Mouse (Mus musculus) intestine, embryonic 14.5 days (tissue): ENCODE data around the gene Tinagl1. TPM values are rescaled to one million over a fixed set of nuclear protein-coding genes. Genes with fewer than 3 reads are reported as not detected.

Experiments
- ATAC-seq: fragments of 200-750 bp; cut with Nextera tagmentation; replicated peaks from 2 replicates; pipeline ENCODE4 v1.8.0; 2017; ENCODE audit warnings: low read depth, moderate number of reproducible peaks, moderate TSS enrichment, moderate library complexity; ENCODE audit not compliant: low FRiP score, low TSS enrichment
- DNase-seq: peaks from one replicate; pipeline ENCODE4 v3.0.0-alpha.2; 2018; ENCODE audit warnings: low spot score
- H3K27ac ChIP-seq: fragments of 300-500 bp; sonication (generic); 2 replicates; pipeline ENCODE4 v1.5.1; 2014; ENCODE audit warnings: low read depth, mild to moderate bottlenecking, control low read depth
- H3K27me3 ChIP-seq: fragments of 300-500 bp; sonication (generic); replicated peaks from 2 replicates; pipeline ENCODE4 v1.6.1; 2014; ENCODE audit warnings: low read length, control low read depth; ENCODE audit not compliant: control insufficient read depth, insufficient read depth
- H3K36me3 ChIP-seq: fragments of 300-500 bp; sonication (generic); 2 replicates; pipeline ENCODE4 v1.6.1; 2014; ENCODE audit warnings: low read length, control low read depth; ENCODE audit not compliant: control insufficient read depth, insufficient read depth
- H3K4me1 ChIP-seq: fragments of 300-500 bp; sonication (generic); replicated peaks from 2 replicates; pipeline ENCODE4 v1.6.1; 2014; ENCODE audit warnings: low read length, control low read depth, mixed read lengths; ENCODE audit not compliant: control insufficient read depth, insufficient read depth
- H3K4me2 ChIP-seq: fragments of 300-500 bp; sonication (generic); 2 replicates; pipeline ENCODE4 v1.6.1; 2014; ENCODE audit warnings: low read length
- H3K4me3 ChIP-seq: fragments of 300-500 bp; sonication (generic); 2 replicates; pipeline ENCODE4 v1.5.1; 2014; ENCODE audit warnings: low read depth, low read length, control low read depth, mixed read lengths
- H3K9ac ChIP-seq: fragments of 300-500 bp; sonication (generic); 2 replicates; pipeline ENCODE4 v1.6.1; 2014; ENCODE audit warnings: mild to moderate bottlenecking, low read length
- H3K9me3 ChIP-seq: fragments of 300-500 bp; sonication (generic); 2 replicates; pipeline ENCODE4 v1.6.1; 2016; ENCODE audit warnings: low read length, control low read depth; ENCODE audit not compliant: control insufficient read depth
- WGBS: fragments of 180-500 bp; shearing (Covaris S2); extraction: QIAGEN DNeasy Blood & Tissue Kit; methylation state at CpG from one replicate; pipeline ENCODE4 v1.1.7; 2014; 5-methylcytosine and 5-hydroxymethylcytosine counted together
- polyA plus RNA-seq: library from polyadenylated mRNA; unstranded; fragments of >200 nt; fragmentation: Nextera tagmentation; extraction: Ambion mirVana; gene quantifications from 2 replicates; pipeline ENCODE4 v1.2.1, GENCODE M21; 2014

The Tinagl1 gene
- polyA plus RNA-seq, 1 experiment from 2014 or later = 39.6 TPM

GRCm38 (mm10) chr4:130183879-130184278, 9.0 kb upstream of the Tinagl1 start:
- no peak overlapping the region for H3K4me3 ChIP-seq
- no peak overlapping the region for H3K27ac ChIP-seq
- no peak overlapping the region for H3K4me2 ChIP-seq
- DNase-seq (no peak), ATAC-seq (no peak)
- 0 out of 2 replicates have a peak, but pooled peaks cover 4% of the 10 kb centered on the region for H3K4me1 ChIP-seq
- no peaks in the 10 kb centered on the region for H3K36me3 ChIP-seq
- H3K27me3 ChIP-seq = no peaks in the 10 kb centered on the region
- 87% methylated on average over 5 of the region's 5 CpGs for WGBS
- no peak overlapping the region for H3K9ac ChIP-seq
- no peaks in the 10 kb centered on the region for H3K9me3 ChIP-seq

DNA sequence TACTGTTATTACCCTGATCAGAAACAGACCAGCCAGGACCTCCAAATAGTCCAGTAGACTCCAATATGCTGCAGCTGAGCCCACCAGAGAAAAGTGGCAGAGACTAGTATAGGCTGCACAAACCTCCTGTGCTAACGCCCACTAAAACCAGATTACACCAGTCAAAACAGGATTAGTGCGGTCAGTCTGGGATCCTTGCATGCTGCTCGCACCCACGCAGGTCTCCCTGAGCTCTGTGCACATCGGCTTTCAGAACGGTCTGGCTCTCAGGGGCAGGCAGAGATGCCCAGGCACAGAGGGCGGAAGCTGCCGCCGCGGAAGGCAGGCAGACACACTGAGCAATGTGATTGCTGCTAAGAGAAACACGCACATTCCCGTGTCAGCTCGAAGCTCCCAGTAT, 8.1 kb upstream of the Tinagl1 start:
- Histone ChIP-seq H3K4me2 (no peak overlapping the region), H3K27ac (no peak overlapping the region), H3K4me1 (no peaks in the 10 kb centered on the region), H3K36me3 (no peaks in the 10 kb centered on the region), H3K9me3 (no peaks in the 10 kb centered on the region), H3K27me3 (no peaks in the 10 kb centered on the region), H3K4me3 (no peak overlapping the region), H3K9ac (no peak overlapping the region)
- DNase-seq (no peak), ATAC-seq (no peak)
- WGBS = 68% methylated on average over 13 of the region's 13 CpGs

DNA sequence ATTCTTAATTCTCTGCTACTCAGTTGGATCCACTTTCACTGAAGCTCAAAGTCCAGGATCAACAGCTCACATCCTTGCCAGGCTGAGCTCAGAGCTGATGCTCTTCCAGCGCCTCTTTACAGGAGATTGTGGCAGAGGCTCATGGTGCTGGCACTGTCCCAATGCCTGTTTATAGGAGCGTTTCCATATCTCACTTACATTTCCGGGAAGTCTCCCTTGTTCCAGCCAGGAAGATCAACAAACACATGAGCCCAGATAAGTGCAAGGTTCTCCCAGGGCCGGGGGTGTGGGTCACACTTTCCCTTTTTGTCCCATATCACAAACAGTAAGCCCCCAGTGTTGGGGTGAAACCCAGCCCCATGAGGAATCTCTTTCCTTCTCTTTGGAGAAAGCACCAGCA, 7.0 kb upstream of the Tinagl1 start:
- Histone ChIP-seq H3K27ac (no peak overlapping the region), H3K4me3 (no peak overlapping the region), H3K4me1 (peaks cover 4% of the 10 kb centered on the region), H3K36me3 (no peaks in the 10 kb centered on the region), H3K4me2 (no peak overlapping the region), H3K9me3 (no peaks in the 10 kb centered on the region), H3K27me3 (no peaks in the 10 kb centered on the region), H3K9ac (no peak overlapping the region)
- DNase-seq (no peak), ATAC-seq (no peak)
- 47% methylated on average over 4 of the region's 4 CpGs for WGBS

DNA sequence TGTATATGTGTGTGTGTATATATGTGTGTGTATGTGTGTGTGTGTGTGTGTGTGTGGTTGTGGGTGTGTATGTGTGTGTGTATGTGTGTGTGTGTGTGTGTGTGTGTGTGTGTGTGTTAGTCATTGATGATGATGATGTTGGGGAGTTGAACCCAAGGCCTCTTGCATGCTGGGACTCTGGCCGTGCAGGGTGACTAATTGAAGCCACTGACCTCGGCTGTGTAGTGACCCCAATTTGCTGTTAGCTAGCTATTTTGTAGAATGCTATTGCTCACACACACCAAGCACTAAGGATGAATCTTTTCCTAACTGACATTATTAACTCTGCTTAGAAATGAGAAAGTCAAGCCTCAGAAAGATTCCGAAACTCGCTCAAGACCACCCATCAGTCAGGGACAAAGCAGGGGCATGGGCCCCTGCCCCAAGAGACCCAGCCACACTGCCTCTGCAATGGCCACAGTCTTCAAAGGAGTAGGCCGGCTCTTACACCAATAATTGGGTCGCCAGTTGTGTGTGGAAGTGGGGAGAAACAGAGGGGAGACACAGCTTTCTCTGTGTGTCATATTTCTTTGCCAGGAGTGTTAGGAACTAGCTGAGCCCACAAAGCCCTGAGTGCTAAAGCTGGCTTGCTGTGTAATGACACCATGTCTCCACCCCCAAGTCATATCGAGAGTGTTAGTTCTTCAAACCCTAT, 6.1 kb upstream of the Tinagl1 start:
- H3K9ac ChIP-seq = no peak overlapping the region
- ATAC-seq (no peak), DNase-seq (no peak)
- no peaks in the 10 kb centered on the region for H3K9me3 ChIP-seq
- no peak overlapping the region for H3K4me2 ChIP-seq
- no peaks in the 10 kb centered on the region for H3K36me3 ChIP-seq
- peaks cover 4% of the 10 kb centered on the region for H3K4me1 ChIP-seq
- H3K4me3 ChIP-seq = no peak overlapping the region
- 82% methylated on average over 7 of the region's 7 CpGs for WGBS
- H3K27me3 ChIP-seq = no peaks in the 10 kb centered on the region
- no peak overlapping the region for H3K27ac ChIP-seq

- Histone ChIP-seq H3K9me3 (no peaks in the 10 kb centered on the region), H3K36me3 (no peaks in the 10 kb centered on the region), H3K4me2 (no peak overlapping the region), H3K27me3 (no peaks in the 10 kb centered on the region), H3K4me1 (peaks cover 14% of the 10 kb centered on the region), H3K9ac (no peak overlapping the region), H3K4me3 (no peak overlapping the region), H3K27ac (no peak overlapping the region)
- 77% methylated on average over 3 of the region's 3 CpGs for WGBS
- ATAC-seq (no peak), DNase-seq (no peak)
These were observed 5.0 kb upstream of the Tinagl1 start for GRCm38 (mm10) chr4:130179876-130180275.

DNA sequence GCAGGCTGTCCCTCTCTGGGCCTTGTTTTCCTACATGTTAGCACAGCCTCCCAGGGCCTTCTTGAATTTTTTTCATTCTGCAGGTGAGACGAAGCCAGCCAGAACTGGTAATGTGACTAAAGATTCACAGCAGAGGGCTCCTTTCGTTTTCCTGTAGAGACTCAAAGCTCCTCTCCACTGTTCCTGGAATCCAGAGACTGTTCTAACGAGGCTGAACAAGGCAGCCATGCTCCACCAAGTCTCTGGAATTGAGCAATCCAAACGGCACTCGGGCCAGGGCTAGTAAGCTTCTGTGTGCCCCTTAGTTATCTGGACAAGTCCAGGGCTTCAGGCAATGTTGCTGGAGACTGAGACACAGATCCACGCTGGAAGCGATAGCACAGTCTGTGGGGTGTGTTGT, 2.6 kb upstream of the Tinagl1 start:
- H3K27ac ChIP-seq = no peak overlapping the region
- no peak for ATAC-seq
- WGBS = 67% methylated on average over 7 of the region's 7 CpGs
- H3K9me3 ChIP-seq = no peaks in the 10 kb centered on the region
- H3K9ac ChIP-seq = no peak overlapping the region
- H3K4me1 ChIP-seq = peaks cover 26% of the 10 kb centered on the region
- no peak overlapping the region for H3K4me2 ChIP-seq
- no peaks in the 10 kb centered on the region for H3K36me3 ChIP-seq
- peaks cover 9% of the 10 kb centered on the region; the same call in 1 of the 2 replicates for H3K27me3 ChIP-seq
- no peak for DNase-seq
- no peak overlapping the region for H3K4me3 ChIP-seq

GRCm38 (mm10) chr4:130177087-130177486, 2.2 kb upstream of the Tinagl1 start:
- no peak for DNase-seq
- no peak for ATAC-seq
- Histone ChIP-seq H3K9ac (no peak overlapping the region), H3K27me3 (peaks cover 9% of the 10 kb centered on the region; the same call in 1 of the 2 replicates), H3K4me1 (peaks cover 31% of the 10 kb centered on the region), H3K4me2 (no peak overlapping the region), H3K9me3 (no peaks in the 10 kb centered on the region), H3K36me3 (no peaks in the 10 kb centered on the region), H3K4me3 (no peak overlapping the region), H3K27ac (no peak overlapping the region)
- WGBS = 63% methylated on average over 4 of the region's 4 CpGs

- H3K4me1 ChIP-seq = peaks cover 39% of the 10 kb centered on the region
- ATAC-seq (no peak), DNase-seq (no peak)
- peaks cover 9% of the 10 kb centered on the region; the same call in 1 of the 2 replicates for H3K27me3 ChIP-seq
- no peaks in the 10 kb centered on the region for H3K36me3 ChIP-seq
- 80% methylated on average over 5 of the region's 5 CpGs for WGBS
- no peak overlapping the region for H3K4me3 ChIP-seq
- no peaks in the 10 kb centered on the region for H3K9me3 ChIP-seq
- H3K9ac ChIP-seq = no peak overlapping the region
- no peak overlapping the region for H3K27ac ChIP-seq
- H3K4me2 ChIP-seq = no peak overlapping the region
These were observed 1.3 kb upstream of the Tinagl1 start for GRCm38 (mm10) chr4:130176156-130176720.
